ENCODE assay signal across 8 mouse cellular contexts in the genomic region with DNA sequence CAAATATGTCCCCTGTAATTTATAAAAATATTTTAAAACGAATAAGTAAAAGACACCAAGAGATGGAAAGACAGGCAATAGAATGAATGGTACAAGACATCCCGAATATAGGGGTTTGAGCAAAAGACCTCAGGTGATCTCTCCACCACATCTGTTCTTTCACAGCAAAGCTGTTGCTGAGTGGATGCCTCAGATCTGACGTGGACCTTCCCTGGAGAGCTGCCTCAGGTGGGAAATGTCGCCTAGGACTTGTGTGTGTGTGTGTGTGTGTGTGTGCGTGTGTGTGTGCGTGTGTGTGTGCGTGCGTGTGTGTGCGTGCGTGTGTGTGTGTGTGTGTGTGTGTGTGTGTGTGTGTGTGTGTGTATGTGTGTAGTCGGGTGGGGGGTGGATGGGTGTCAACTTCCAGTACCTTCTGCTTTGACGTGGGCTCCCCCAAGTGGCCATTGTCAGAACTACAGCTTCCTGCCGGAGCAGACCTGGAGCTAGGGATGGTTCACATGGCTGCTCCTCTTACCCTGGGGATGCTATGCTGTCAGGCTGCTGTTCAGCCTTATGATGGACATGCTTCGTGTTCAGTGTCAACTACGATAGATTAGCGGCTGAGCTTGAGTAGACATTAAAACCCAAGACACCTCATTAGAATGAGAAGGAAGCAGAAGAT. TPM values are rescaled to one million over a fixed set of nuclear protein-coding genes. Genes with fewer than 3 reads are reported as not detected.
DNase-seq lines count a peak whose midpoint lies in the region; ATAC-seq and TF ChIP-seq lines count a peak whose summit lies in the region.

No protein-coding gene starts in this region.

- peak; percentile 48 for DNase-seq in kidney, adult 11 months
- peak; percentile 98 to 100 for DNase-seq in cerebellum, postnatal 14 days
- peak; percentile 91 to 93 for DNase-seq in frontal cortex, postnatal 36 days (ENCODE audit: low spot score in 2 of 2)
- peak; percentile 61 for DNase-seq in kidney, postnatal 0 days (ENCODE audit: low spot score)
- peak; percentile 73 for DNase-seq in liver, embryonic 11.5 days (ENCODE audit: low spot score)
- peak; percentile 72 for DNase-seq in neural tube, embryonic 11.5 days (ENCODE audit: low spot score)
- peak; percentile 84 for DNase-seq in stomach, postnatal 0 days (ENCODE audit: low spot score)

- H3K9me3 ChIP-seq in kidney, embryonic 14.5 days (ENCODE audit: control insufficient read depth, low read length), result no peaks in the 10 kb centered on the region
- no peaks in the 10 kb centered on the region for H3K9me3 ChIP-seq in kidney, postnatal 0 days (replicated peaks; ENCODE audit: low read length)
- no peaks in the 10 kb centered on the region for H3K9me3 ChIP-seq in liver, embryonic 11.5 days (ENCODE audit: control insufficient read depth, low read length)
- no peaks in the 10 kb centered on the region for H3K9me3 ChIP-seq in neural tube, embryonic 11.5 days (ENCODE audit: control insufficient read depth, low read length)
- no peaks in the 10 kb centered on the region for H3K9me3 ChIP-seq in stomach, postnatal 0 days (ENCODE audit: control insufficient read depth, low read length)

- no peaks in the 10 kb centered on the region for H3K36me3 ChIP-seq in kidney, embryonic 14.5 days (ENCODE audit: control insufficient read depth, insufficient read depth, low read length)
- no peaks in the 10 kb centered on the region for H3K36me3 ChIP-seq in kidney, postnatal 0 days (ENCODE audit: insufficient read depth, low read length)
- H3K36me3 ChIP-seq in liver, embryonic 11.5 days (ENCODE audit: control insufficient read depth, insufficient read depth, low read length), result no peaks in the 10 kb centered on the region
- no peaks in the 10 kb centered on the region for H3K36me3 ChIP-seq in neural tube, embryonic 11.5 days (ENCODE audit: control insufficient read depth, insufficient read depth, low read length)
- H3K36me3 ChIP-seq in stomach, postnatal 0 days (ENCODE audit: control insufficient read depth, insufficient read depth, low read length), result no peaks in the 10 kb centered on the region

- no peak overlapping the region for H3K4me2 ChIP-seq in kidney, embryonic 14.5 days (replicated peaks; ENCODE audit: low read depth, low read length)
- H3K4me2 ChIP-seq in kidney, postnatal 0 days (ENCODE audit: low read length), result no peak overlapping the region
- H3K4me2 ChIP-seq in liver, embryonic 11.5 days, result no peak overlapping the region
- no peak overlapping the region for H3K4me2 ChIP-seq in neural tube, embryonic 11.5 days (ENCODE audit: low read depth)
- H3K4me2 ChIP-seq in stomach, postnatal 0 days (replicated peaks; ENCODE audit: low read depth), result no peak overlapping the region

- H3K27ac ChIP-seq in kidney, embryonic 14.5 days (ENCODE audit: low read depth, low read length), result no peak overlapping the region
- H3K27ac ChIP-seq in kidney, postnatal 0 days, result no peak overlapping the region
- no peak overlapping the region for H3K27ac ChIP-seq in liver, embryonic 11.5 days (ENCODE audit: low read depth, low read length)
- H3K27ac ChIP-seq in neural tube, embryonic 11.5 days (ENCODE audit: low read depth, low read length), result no peak overlapping the region
- no peak overlapping the region for H3K27ac ChIP-seq in stomach, postnatal 0 days (replicated peaks)

- H3K9ac ChIP-seq in kidney, embryonic 14.5 days (ENCODE audit: low read depth, low read length), result no peak overlapping the region
- no peak overlapping the region for H3K9ac ChIP-seq in kidney, postnatal 0 days (ENCODE audit: low read depth, low read length)
- no peak overlapping the region for H3K9ac ChIP-seq in liver, embryonic 11.5 days (ENCODE audit: low read depth, low read length)
- no peak overlapping the region for H3K9ac ChIP-seq in neural tube, embryonic 11.5 days (ENCODE audit: low read length)
- no peak overlapping the region for H3K9ac ChIP-seq in stomach, postnatal 0 days (ENCODE audit: low read length)

- no peak for TF ChIP-seq EP300 in stomach, postnatal 0 days (optimal IDR thresholded peaks at IDR 0.05)

- no peak for ATAC-seq in kidney, embryonic 14.5 days (ENCODE audit: low FRiP score, low TSS enrichment)
- no peak for ATAC-seq in kidney, postnatal 0 days (replicated peaks; ENCODE audit: low FRiP score, low read depth)
- no peak for ATAC-seq in liver, embryonic 11.5 days (replicated peaks; ENCODE audit: low FRiP score)
- no peak for ATAC-seq in neural tube, embryonic 11.5 days (ENCODE audit: insufficient read depth, low FRiP score, low TSS enrichment)
- no peak for ATAC-seq in stomach, postnatal 0 days (ENCODE audit: low FRiP score, low TSS enrichment)

- TF ChIP-seq CTCF in kidney, postnatal 0 days (IDR thresholded peaks at IDR 0.05; ENCODE audit: low read depth), result peak; percentile 84
- peak; percentile 91 for TF ChIP-seq CTCF in stomach, postnatal 0 days (IDR thresholded peaks at IDR 0.05; ENCODE audit: low read depth)

- H3K4me1 ChIP-seq in kidney, embryonic 14.5 days (ENCODE audit: control insufficient read depth, insufficient read depth, low read length), result no peaks in the 10 kb centered on the region
- H3K4me1 ChIP-seq in kidney, postnatal 0 days (replicated peaks; ENCODE audit: insufficient read depth, low read length), result no peaks in the 10 kb centered on the region
- no peaks in the 10 kb centered on the region for H3K4me1 ChIP-seq in liver, embryonic 11.5 days (replicated peaks; ENCODE audit: control insufficient read depth, insufficient read depth, low read length)
- no peaks in the 10 kb centered on the region for H3K4me1 ChIP-seq in neural tube, embryonic 11.5 days (ENCODE audit: control insufficient read depth, insufficient read depth, low read length)
- H3K4me1 ChIP-seq in stomach, postnatal 0 days (replicated peaks; ENCODE audit: control insufficient read depth, insufficient read depth), result no peaks in the 10 kb centered on the region

- H3K27me3 ChIP-seq in kidney, embryonic 14.5 days (ENCODE audit: control insufficient read depth, insufficient read depth, low read length), result no peaks in the 10 kb centered on the region
- no peaks in the 10 kb centered on the region for H3K27me3 ChIP-seq in kidney, postnatal 0 days (ENCODE audit: insufficient read depth, low read length)
- peaks cover 13% of the 10 kb centered on the region; the same call in 1 of the 2 replicates for H3K27me3 ChIP-seq in liver, embryonic 11.5 days (replicated peaks; ENCODE audit: control insufficient read depth, insufficient read depth, low read length)
- no peaks in the 10 kb centered on the region; the same call in 1 of the 2 replicates for H3K27me3 ChIP-seq in neural tube, embryonic 11.5 days (ENCODE audit: control insufficient read depth, insufficient read depth, low read length)
- H3K27me3 ChIP-seq in stomach, postnatal 0 days (ENCODE audit: control insufficient read depth, insufficient read depth, low read length), result no peaks in the 10 kb centered on the region

- 33% methylated on average over 12 of the region's 16 CpGs for whole genome bisulfite sequencing in kidney, embryonic 14.5 days
- 29% methylated on average over 13 of the region's 16 CpGs for whole genome bisulfite sequencing in kidney, postnatal 0 days
- 28% methylated on average over 13 of the region's 16 CpGs for WGBS in liver, embryonic 11.5 days
- 30% methylated on average over 13 of the region's 16 CpGs for WGBS in neural tube, embryonic 11.5 days
- 26% methylated on average over 12 of the region's 16 CpGs for WGBS in stomach, postnatal 0 days

- H3K4me3 ChIP-seq in kidney, embryonic 14.5 days (ENCODE audit: low read length), result no peak overlapping the region
- no peak overlapping the region for H3K4me3 ChIP-seq in kidney, postnatal 0 days (replicated peaks; ENCODE audit: low read depth, low read length)
- H3K4me3 ChIP-seq in liver, embryonic 11.5 days (ENCODE audit: low read depth, low read length), result no peak overlapping the region
- H3K4me3 ChIP-seq in neural tube, embryonic 11.5 days (ENCODE audit: low read depth, low read length), result no peak overlapping the region
- H3K4me3 ChIP-seq in stomach, postnatal 0 days (ENCODE audit: low read depth, low read length), result no peak overlapping the region

RNA-seq across cellular contexts. Expression of gene Tmem63c, which starts 31.7 kb away (rescaled TPM):
- polyA plus RNA-seq in kidney, embryonic 14.5 days (2014; fragmentation: Nextera tagmentation; extraction: Ambion mirVana), result 0.08 TPM in 1 of 2 replicates, not detected in the other
- 0.08 and 0.11 TPM in 2 replicates for polyA plus RNA-seq in kidney, postnatal 0 days (2015; fragmentation: Nextera tagmentation; extraction: Ambion mirVana)
- not detected in 2 replicates for polyA plus RNA-seq in liver, embryonic 11.5 days (2014; fragmentation: Nextera tagmentation; extraction: Ambion mirVana)
- polyA plus RNA-seq in neural tube, embryonic 11.5 days (2014; fragmentation: Nextera tagmentation; extraction: Ambion mirVana), result 0.74 and 0.78 TPM in 2 replicates
- 0.72 and 0.74 TPM in 2 replicates for polyA plus RNA-seq in stomach, postnatal 0 days (2015; fragmentation: Nextera tagmentation; extraction: Ambion mirVana)

RNA-seq across cellular contexts. Expression of gene Ngb, which starts 49.5 kb away (rescaled TPM):
- polyA plus RNA-seq in kidney, embryonic 14.5 days (2014; fragmentation: Nextera tagmentation; extraction: Ambion mirVana), result 0.14 and 0.43 TPM in 2 replicates
- 0.24 and 0.33 TPM in 2 replicates for polyA plus RNA-seq in kidney, postnatal 0 days (2015; fragmentation: Nextera tagmentation; extraction: Ambion mirVana)
- 0.22 TPM in 1 of 2 replicates, not detected in the other for polyA plus RNA-seq in liver, embryonic 11.5 days (2014; fragmentation: Nextera tagmentation; extraction: Ambion mirVana)
- polyA plus RNA-seq in neural tube, embryonic 11.5 days (2014; fragmentation: Nextera tagmentation; extraction: Ambion mirVana), result 0.24 and 0.56 TPM in 2 replicates
- polyA plus RNA-seq in stomach, postnatal 0 days (2015; fragmentation: Nextera tagmentation; extraction: Ambion mirVana), result 11.1 and 11.8 TPM in 2 replicates

Comparison
In these comparisons a context has a peak if more than half of its experiments do, and no peak if none do; other contexts are left out.
1. DNase-seq: peak in every context shown above with its lines; median percentile 99 in cerebellum, postnatal 14 days; 92 in frontal cortex, postnatal 36 days; 84 in stomach, postnatal 0 days; 73 in liver, embryonic 11.5 days; 72 in neural tube, embryonic 11.5 days; 61 in kidney, postnatal 0 days; 48 in kidney, adult 11 months.